Mouse (Mus musculus): ENCODE data around the gene Hccs.
"Not testable (repeated sequence)": the region's sequence is repeated elsewhere in the genome, so short reads cannot be mapped to it uniquely, and the experiment has no call there.

Hccs gene

DNA sequence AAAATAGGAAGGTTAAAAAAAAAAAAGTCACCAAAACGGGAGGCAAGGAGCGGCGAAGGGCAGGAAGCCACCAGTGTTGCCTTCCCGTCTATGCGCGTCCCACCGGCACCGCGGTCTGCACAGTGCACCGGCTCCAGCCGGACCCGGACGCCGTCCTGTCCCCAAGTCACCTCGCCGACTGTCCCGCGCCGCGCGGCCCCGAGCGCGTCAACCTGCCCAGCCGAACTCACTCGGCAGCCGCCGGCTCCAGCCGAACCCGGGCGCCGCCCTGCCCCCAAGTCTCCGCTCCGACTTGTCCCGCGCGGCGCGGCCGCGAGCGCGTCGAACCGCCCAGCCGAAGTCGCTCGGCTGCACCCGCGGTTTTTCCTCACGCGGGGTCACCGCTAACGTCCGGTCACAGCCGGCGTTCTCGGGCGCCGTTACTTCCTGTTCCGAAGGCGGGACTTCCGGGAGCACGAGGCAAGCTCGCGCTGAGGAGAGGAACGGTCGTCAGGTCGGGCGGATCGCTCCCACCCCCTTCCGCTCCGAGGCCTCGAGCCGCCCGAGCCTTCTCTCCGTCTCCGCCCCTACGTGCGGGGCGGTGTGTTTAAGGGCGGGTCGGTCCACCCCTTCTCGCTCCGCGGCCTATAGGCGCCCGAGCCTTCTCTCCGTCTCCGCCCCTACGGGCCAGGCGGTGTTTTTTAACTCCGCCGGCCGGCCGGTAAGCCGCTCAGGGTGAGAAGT lies at the start of gene Hccs:
Gene Hccs (minus strand): TSS at position 428 of the 723 bp plus-strand sequence.
- DNase-seq (ENCODE audit: extremely low spot score), result peak; percentile 81

GRCm38 (mm10) chrX:169357146-169357772 lies 37.1 kb upstream of the Hccs start:
- no peak for DNase-seq (ENCODE audit: extremely low spot score)

DNA sequence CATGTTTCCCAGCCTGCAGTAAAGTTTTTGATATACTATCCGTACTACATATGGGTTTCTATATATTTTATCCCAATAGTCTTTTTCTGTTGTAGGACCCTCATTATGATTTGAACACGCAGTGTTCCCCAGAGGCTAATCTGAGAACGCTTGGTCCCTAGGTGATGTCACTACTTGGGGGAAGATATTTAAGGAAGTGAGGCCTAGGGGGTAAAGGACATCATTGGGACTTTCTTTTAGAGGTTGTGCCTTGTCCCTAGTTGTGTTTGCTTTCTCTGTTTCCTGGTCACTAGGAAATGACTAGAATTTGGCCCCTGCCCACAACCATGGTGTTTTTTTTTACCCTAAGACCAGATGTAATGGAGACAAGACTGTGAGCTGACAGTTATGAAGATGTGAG lies 18.0 kb upstream of the Hccs start:
- no peak for DNase-seq (ENCODE audit: extremely low spot score)

GRCm38 (mm10) chrX:169337559-169337958 lies 17.4 kb upstream of the Hccs start:
- DNase-seq (ENCODE audit: extremely low spot score), result no peak

GRCm38 (mm10) chrX:169332264-169332663 lies 12.1 kb upstream of the Hccs start:
- peak; percentile 16 for DNase-seq (ENCODE audit: extremely low spot score)

GRCm38 (mm10) chrX:169325929-169326595 lies 5.9 kb upstream of the Hccs start:
- DNase-seq (ENCODE audit: extremely low spot score), result no peak

DNA sequence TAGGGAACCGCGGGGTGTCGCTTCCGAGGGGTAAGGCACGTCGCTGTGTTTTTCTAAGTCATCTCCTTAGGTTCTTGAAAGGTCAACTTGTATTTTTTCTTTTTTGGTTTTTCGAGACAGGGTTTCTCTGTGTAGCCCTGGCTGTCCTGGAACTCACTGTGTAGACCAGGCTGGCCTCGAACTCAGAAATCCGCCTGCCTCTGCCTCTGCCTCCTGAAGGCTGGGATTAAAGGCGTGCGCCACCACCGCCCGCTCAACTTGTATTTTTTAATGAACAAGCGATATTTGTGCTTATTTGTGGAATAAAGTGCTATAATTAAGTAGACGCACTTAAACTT lies 465 bp upstream of the Hccs start:
- not testable (repeated sequence) for DNase-seq (ENCODE audit: extremely low spot score)

GRCm38 (mm10) chrX:169319066-169319760 lies 959 bp downstream of the Hccs start:
- no peak for DNase-seq (ENCODE audit: extremely low spot score)

DNA sequence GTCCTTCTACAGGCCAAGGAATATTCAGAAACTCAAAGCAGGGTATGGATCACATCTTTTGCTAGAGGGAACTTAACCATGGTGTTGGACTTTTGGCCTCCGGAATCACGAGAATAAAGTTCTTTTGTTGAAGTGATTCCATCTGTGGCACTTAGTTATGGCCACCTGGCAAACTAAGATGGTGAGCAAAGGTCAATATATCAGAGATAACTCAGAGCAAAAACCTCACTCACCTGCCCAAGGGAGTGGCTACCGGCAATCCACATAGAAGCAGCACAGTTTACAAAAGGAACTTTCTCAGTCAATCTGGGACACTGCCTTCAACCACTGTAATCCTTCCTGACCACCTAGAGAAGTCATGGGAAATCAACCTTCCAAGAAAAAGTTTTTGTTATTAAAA lies 11.6 kb downstream of the Hccs start:
- DNase-seq (ENCODE audit: extremely low spot score), result no peak

GRCm38 (mm10) chrX:169303945-169304344 lies 16.2 kb downstream of the Hccs start:
- no peak for DNase-seq (ENCODE audit: extremely low spot score)

GRCm38 (mm10) chrX:169302271-169303045 lies 17.7 kb downstream of the Hccs start:
- DNase-seq (ENCODE audit: extremely low spot score), result no peak

- no peak for DNase-seq (ENCODE audit: extremely low spot score)
Measured at GRCm38 (mm10) chrX:169299579-169299978, 20.6 kb downstream of the Hccs start.

- no peak for DNase-seq (ENCODE audit: extremely low spot score)
Measured at GRCm38 (mm10) chrX:169263433-169264172, 56.6 kb downstream of the Hccs start.

GRCm38 (mm10) chrX:169262212-169262611 lies 58.0 kb downstream of the Hccs start:
- no peak for DNase-seq (ENCODE audit: extremely low spot score)

- no peak for DNase-seq (ENCODE audit: extremely low spot score)
Measured at GRCm38 (mm10) chrX:169261034-169261433, 59.1 kb downstream of the Hccs start.

- no peak for DNase-seq (ENCODE audit: extremely low spot score)
Measured at GRCm38 (mm10) chrX:169256741-169257140, 63.4 kb downstream of the Hccs start.

DNA sequence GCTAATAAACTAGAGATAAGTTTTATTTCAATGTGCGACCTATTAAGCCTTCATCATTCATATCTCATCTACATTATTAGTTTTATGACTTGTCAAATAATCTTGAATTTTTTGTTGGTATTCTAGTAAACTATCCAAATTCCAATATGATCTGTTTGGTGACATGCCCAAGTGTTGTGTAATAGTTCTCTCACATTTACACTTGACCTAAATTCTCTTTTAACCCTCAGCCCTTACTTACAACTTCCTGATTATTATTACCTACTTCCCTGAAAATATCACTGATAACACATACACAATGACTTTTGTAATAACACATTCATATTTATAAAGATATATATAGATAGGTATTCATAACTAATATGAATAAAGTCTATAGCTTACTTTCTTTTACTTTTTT lies 64.3 kb downstream of the Hccs start:
- no peak for DNase-seq (ENCODE audit: extremely low spot score)

- no peak for DNase-seq (ENCODE audit: extremely low spot score)
Measured at GRCm38 (mm10) chrX:169222357-169223062, 97.7 kb downstream of the Hccs start.

DNA sequence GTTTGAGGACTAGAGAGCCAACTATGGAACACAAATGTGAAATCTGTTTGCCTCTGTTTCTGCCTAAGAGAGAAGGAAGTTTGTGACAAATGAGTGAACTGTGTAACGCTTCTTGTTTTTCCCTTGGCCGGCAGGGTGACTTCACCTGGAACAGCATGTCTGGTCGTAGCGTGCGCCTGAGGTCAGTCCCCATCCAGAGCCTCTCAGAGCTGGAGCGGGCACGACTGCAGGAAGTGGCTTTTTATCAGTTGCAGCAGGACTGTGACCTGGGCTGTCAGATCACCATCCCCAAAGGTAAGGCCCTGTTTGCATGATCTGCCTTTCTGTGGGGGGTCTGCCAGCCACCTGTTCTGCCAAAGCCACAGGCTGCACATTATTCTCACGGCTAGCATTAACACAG lies 100.1 kb downstream of the Hccs start:
- no peak for DNase-seq (ENCODE audit: extremely low spot score)

DNA sequence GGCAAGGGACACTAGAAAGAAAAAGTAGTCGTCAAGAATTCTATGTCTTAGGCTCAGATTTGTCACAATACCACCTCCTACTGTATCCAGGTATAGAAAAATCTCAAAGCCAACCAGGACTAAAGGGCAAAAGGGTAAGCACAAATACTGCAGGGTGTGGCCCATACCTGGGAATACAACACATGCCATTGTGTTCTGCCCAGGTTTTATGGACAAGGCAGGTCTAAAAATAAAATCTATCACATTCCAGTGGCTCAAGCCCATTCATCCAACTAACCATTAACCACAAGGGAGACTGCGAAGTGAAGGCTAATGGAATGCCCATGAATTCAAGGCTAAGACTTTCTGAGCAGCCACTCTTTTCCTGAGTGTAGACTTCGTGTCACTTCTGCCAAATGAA lies 110.2 kb downstream of the Hccs start:
- DNase-seq (ENCODE audit: extremely low spot score), result no peak

Data from embryo, embryonic 9.5 days (tissue).